In genomic region chr8:93813405-93813761, GRCm38 (mm10) we compare ENCODE assay signal across 7 mouse cellular contexts. TPM values are rescaled to one million over a fixed set of nuclear protein-coding genes. Genes with fewer than 3 reads are reported as not detected.
DNase-seq lines count a peak whose midpoint lies in the region; ATAC-seq lines count a peak whose summit lies in the region.

No protein-coding gene starts in this region.

- H3K9me3 ChIP-seq in forebrain, embryonic 10.5 days = no peaks in the 10 kb centered on the region
- H3K9me3 ChIP-seq in heart, embryonic 12.5 days (replicated peaks) = no peaks in the 10 kb centered on the region
- no peaks in the 10 kb centered on the region for H3K9me3 ChIP-seq in kidney, embryonic 15.5 days (replicated peaks)
- no peaks in the 10 kb centered on the region for H3K9me3 ChIP-seq in limb, embryonic 13.5 days
- no peaks in the 10 kb centered on the region for H3K9me3 ChIP-seq in midbrain, embryonic 16.5 days (replicated peaks; ENCODE audit: control insufficient read depth, low read length, poor library complexity, severe bottlenecking)
- no peaks in the 10 kb centered on the region for H3K9me3 ChIP-seq in stomach, embryonic 16.5 days (replicated peaks; ENCODE audit: control insufficient read depth, low read length)

- peak overlapping the region; percentile 26; the same call in 1 of the 2 replicates for H3K9ac ChIP-seq in heart, embryonic 12.5 days
- 0 out of 2 replicates have a peak overlapping the region, but pooled peaks have one; percentile 8 for H3K9ac ChIP-seq in kidney, embryonic 15.5 days
- peak overlapping the region; percentile 50 for H3K9ac ChIP-seq in limb, embryonic 13.5 days
- H3K9ac ChIP-seq in midbrain, embryonic 16.5 days (ENCODE audit: low read depth, low read length) = peak overlapping the region; percentile 98
- H3K9ac ChIP-seq in stomach, embryonic 16.5 days (ENCODE audit: low read length) = 0 out of 2 replicates have a peak overlapping the region, but pooled peaks have one; percentile 28

- H3K36me3 ChIP-seq in forebrain, embryonic 10.5 days (replicated peaks) = peaks cover 6% of the 10 kb centered on the region; the same call in 1 of the 2 replicates
- H3K36me3 ChIP-seq in heart, embryonic 12.5 days = 0 out of 2 replicates have a peak, but pooled peaks cover 2% of the 10 kb centered on the region
- no peaks in the 10 kb centered on the region for H3K36me3 ChIP-seq in kidney, embryonic 15.5 days
- no peaks in the 10 kb centered on the region for H3K36me3 ChIP-seq in limb, embryonic 13.5 days
- H3K36me3 ChIP-seq in midbrain, embryonic 16.5 days (ENCODE audit: control insufficient read depth, insufficient read depth, low read length) = 0 out of 2 replicates have a peak, but pooled peaks cover 5% of the 10 kb centered on the region
- H3K36me3 ChIP-seq in stomach, embryonic 16.5 days (ENCODE audit: control insufficient read depth, insufficient read depth, low read length) = no peaks in the 10 kb centered on the region

- H3K27ac ChIP-seq in brown adipose tissue, adult 24 weeks (replicated peaks; ENCODE audit: low read depth, low read length) = 0 out of 2 replicates have a peak overlapping the region, but pooled peaks have one; percentile 24
- peak overlapping the region; percentile 70 for H3K27ac ChIP-seq in forebrain, embryonic 10.5 days
- no peak overlapping the region for H3K27ac ChIP-seq in heart, embryonic 12.5 days (ENCODE audit: poor library complexity, severe bottlenecking)
- H3K27ac ChIP-seq in kidney, embryonic 15.5 days = no peak overlapping the region
- H3K27ac ChIP-seq in limb, embryonic 13.5 days = no peak overlapping the region
- peak overlapping the region; percentile 98 for H3K27ac ChIP-seq in midbrain, embryonic 16.5 days (ENCODE audit: low read length)
- no peak overlapping the region for H3K27ac ChIP-seq in stomach, embryonic 16.5 days (ENCODE audit: low read length)

- peak overlapping the region; percentile 39 for H3K4me3 ChIP-seq in brown adipose tissue, adult 24 weeks (ENCODE audit: insufficient read depth, low read depth, low read length)
- H3K4me3 ChIP-seq in forebrain, embryonic 10.5 days = peak overlapping the region; percentile 78
- peak overlapping the region; percentile 67 for H3K4me3 ChIP-seq in heart, embryonic 12.5 days
- H3K4me3 ChIP-seq in kidney, embryonic 15.5 days (replicated peaks) = peak overlapping the region; percentile 32
- H3K4me3 ChIP-seq in limb, embryonic 13.5 days = peak overlapping the region; percentile 36
- peak overlapping the region; percentile 96 for H3K4me3 ChIP-seq in midbrain, embryonic 16.5 days (ENCODE audit: low read depth, low read length)
- H3K4me3 ChIP-seq in stomach, embryonic 16.5 days (replicated peaks; ENCODE audit: low read length) = peak overlapping the region; percentile 71

- peak overlapping the region; percentile 89 for H3K4me2 ChIP-seq in heart, embryonic 12.5 days
- peak overlapping the region; percentile 94 for H3K4me2 ChIP-seq in kidney, embryonic 15.5 days
- peak overlapping the region; percentile 68 for H3K4me2 ChIP-seq in limb, embryonic 13.5 days (replicated peaks)
- H3K4me2 ChIP-seq in midbrain, embryonic 16.5 days (ENCODE audit: low read length) = peak overlapping the region; percentile 80
- H3K4me2 ChIP-seq in stomach, embryonic 16.5 days (ENCODE audit: low read depth, low read length) = peak overlapping the region; percentile 79

- WGBS in forebrain, embryonic 10.5 days = under 1% methylated on average over 26 of the region's 26 CpGs
- under 1% methylated on average over 26 of the region's 26 CpGs for WGBS in heart, embryonic 12.5 days
- WGBS in kidney, embryonic 15.5 days = under 1% methylated on average over 26 of the region's 26 CpGs
- under 1% methylated on average over 26 of the region's 26 CpGs for WGBS in limb, embryonic 13.5 days
- WGBS in midbrain, embryonic 16.5 days = under 1% methylated on average over 26 of the region's 26 CpGs
- WGBS in stomach, embryonic 16.5 days = 2% methylated on average over 26 of the region's 26 CpGs

- peak; percentile 84 for ATAC-seq in heart, embryonic 12.5 days (ENCODE audit: insufficient number of reproducible peaks, low FRiP score)
- ATAC-seq in kidney, embryonic 15.5 days (replicated peaks; ENCODE audit: low FRiP score) = peak; percentile 93
- peak; percentile 92 for ATAC-seq in limb, embryonic 13.5 days (ENCODE audit: low FRiP score, low read depth)
- peak; percentile 70 for ATAC-seq in midbrain, embryonic 16.5 days
- peak; percentile 83 for ATAC-seq in stomach, embryonic 16.5 days (ENCODE audit: insufficient read depth, low FRiP score)

- peak; percentile 91 for DNase-seq in forebrain, embryonic 10.5 days (ENCODE audit: extremely low spot score, low spot score)

- peaks cover 44% of the 10 kb centered on the region for H3K27me3 ChIP-seq in forebrain, embryonic 10.5 days (ENCODE audit: poor library complexity, severe bottlenecking)
- H3K27me3 ChIP-seq in heart, embryonic 12.5 days (replicated peaks) = peaks cover 18% of the 10 kb centered on the region
- H3K27me3 ChIP-seq in kidney, embryonic 15.5 days = peaks cover 47% of the 10 kb centered on the region
- peaks cover 47% of the 10 kb centered on the region for H3K27me3 ChIP-seq in limb, embryonic 13.5 days
- no peaks in the 10 kb centered on the region for H3K27me3 ChIP-seq in midbrain, embryonic 16.5 days (ENCODE audit: control insufficient read depth, insufficient read depth, low read depth, low read length)
- peaks cover 15% of the 10 kb centered on the region for H3K27me3 ChIP-seq in stomach, embryonic 16.5 days (ENCODE audit: control insufficient read depth, insufficient read depth, low read length)

- H3K4me1 ChIP-seq in brown adipose tissue, adult 24 weeks (ENCODE audit: control insufficient read depth, insufficient read depth, insufficient read length, low read length) = peaks cover 14% of the 10 kb centered on the region
- peaks cover 54% of the 10 kb centered on the region for H3K4me1 ChIP-seq in forebrain, embryonic 10.5 days
- peaks cover 26% of the 10 kb centered on the region for H3K4me1 ChIP-seq in heart, embryonic 12.5 days (replicated peaks)
- H3K4me1 ChIP-seq in kidney, embryonic 15.5 days = peaks cover 34% of the 10 kb centered on the region
- H3K4me1 ChIP-seq in limb, embryonic 13.5 days = peaks cover 31% of the 10 kb centered on the region
- H3K4me1 ChIP-seq in midbrain, embryonic 16.5 days (ENCODE audit: control insufficient read depth, insufficient read depth, low read length) = peaks cover 32% of the 10 kb centered on the region
- H3K4me1 ChIP-seq in stomach, embryonic 16.5 days (ENCODE audit: control insufficient read depth, insufficient read depth, low read length) = peaks cover 15% of the 10 kb centered on the region

RNA-seq across cellular contexts. Expression of gene Gnao1, which starts 3.6 kb away (rescaled TPM):
- polyA plus RNA-seq in brown adipose tissue, adult 24 weeks (2012; ENCODE audit: insufficient read depth, insufficient read length, missing spikeins) = 28.1 and 37.5 TPM in 2 replicates
- 13.0 and 16.0 TPM in 2 replicates for polyA plus RNA-seq in forebrain, embryonic 10.5 days (2016; fragmentation: Nextera tagmentation; extraction: Ambion mirVana)
- 18.7 and 19.3 TPM in 2 replicates for polyA plus RNA-seq in heart, embryonic 12.5 days (2016; fragmentation: Nextera tagmentation; extraction: Ambion mirVana)
- polyA plus RNA-seq in kidney, embryonic 15.5 days (2015; fragmentation: Nextera tagmentation; extraction: Ambion mirVana) = 2.3 and 6.0 TPM in 2 replicates
- 2.8 and 4.3 TPM in 2 replicates for polyA plus RNA-seq in limb, embryonic 13.5 days (2015; fragmentation: Nextera tagmentation; extraction: Ambion mirVana)
- polyA plus RNA-seq in midbrain, embryonic 16.5 days (2015; fragmentation: Nextera tagmentation; extraction: Ambion mirVana) = 235 and 240 TPM in 2 replicates
- 11.6 and 11.7 TPM in 2 replicates for polyA plus RNA-seq in stomach, embryonic 16.5 days (2015; fragmentation: Nextera tagmentation; extraction: Ambion mirVana)

Comparison
In these comparisons a context has a peak if more than half of its experiments do, and no peak if none do; other contexts are left out.
1. H3K27ac ChIP-seq: peak in brown adipose tissue, adult 24 weeks (single experiment), forebrain, embryonic 10.5 days (single experiment) and midbrain, embryonic 16.5 days (single experiment); none in heart, embryonic 12.5 days (single experiment), kidney, embryonic 15.5 days (single experiment), limb, embryonic 13.5 days (single experiment) and stomach, embryonic 16.5 days (single experiment).
2. H3K4me3 ChIP-seq: peak in every context shown above with its lines; median percentile 96 in midbrain, embryonic 16.5 days; 78 in forebrain, embryonic 10.5 days; 71 in stomach, embryonic 16.5 days; 67 in heart, embryonic 12.5 days; 39 in brown adipose tissue, adult 24 weeks; 36 in limb, embryonic 13.5 days; 32 in kidney, embryonic 15.5 days.
3. H3K9ac ChIP-seq: peak in every context shown above with its lines; median percentile 98 in midbrain, embryonic 16.5 days; 50 in limb, embryonic 13.5 days; 28 in stomach, embryonic 16.5 days; 26 in heart, embryonic 12.5 days; 8 in kidney, embryonic 15.5 days.
4. Peak in every context shown above with its lines, with median percentiles within 50 percentile points of each other: ATAC-seq and H3K4me2 ChIP-seq.